In genomic region chr11:5966751-5967150, GRCm38 (mm10) we compare ENCODE assay signal across 30 mouse cellular contexts. TPM values are rescaled to one million over a fixed set of nuclear protein-coding genes. Genes with fewer than 3 reads are reported as not detected.
DNase-seq lines count a peak whose midpoint lies in the region; ATAC-seq and TF ChIP-seq lines count a peak whose summit lies in the region.
"Had no signal": no experiment of that assay in that cellular context is flagged by ENCODE, and none has a peak within 500 bp of the region (broad histone marks: within the 10 kb centered on the region; RNA-seq: fewer than 3 reads in every experiment).

No protein-coding gene starts in this region.

- H3K4me3 ChIP-seq in gastrocnemius, adult 2 months: no peak overlapping the region
- H3K4me3 ChIP-seq in midbrain, embryonic 16.5 days (ENCODE audit: low read depth, low read length): no peak overlapping the region
- no peak overlapping the region for H3K4me3 ChIP-seq in midbrain, embryonic 13.5 days (replicated peaks)
- H3K4me3 ChIP-seq: erythroblast, embryonic 14.5 days; forebrain, embryonic 13.5 days; heart, adult 2 months; heart, embryonic 12.5 days; midbrain, embryonic 10.5 days; myocyte; neural tube, embryonic 12.5 days had no signal

- H3K9ac ChIP-seq in midbrain, embryonic 16.5 days (ENCODE audit: low read depth, low read length): no peak overlapping the region
- no peak overlapping the region for H3K9ac ChIP-seq in midbrain, embryonic 13.5 days (replicated peaks)
- H3K9ac ChIP-seq: forebrain, embryonic 13.5 days; heart, embryonic 12.5 days; liver, embryonic 14.5 days; neural tube, embryonic 12.5 days had no signal

- H3K27ac ChIP-seq in gastrocnemius, adult 2 months: no peak overlapping the region
- H3K27ac ChIP-seq in midbrain, embryonic 16.5 days (ENCODE audit: low read length): no peak overlapping the region
- no peak overlapping the region for H3K27ac ChIP-seq in midbrain, embryonic 13.5 days
- H3K27ac ChIP-seq: forebrain, embryonic 13.5 days; heart, adult 2 months; liver, embryonic 14.5 days; midbrain, embryonic 10.5 days; neural tube, embryonic 12.5 days had no signal

- no peaks in the 10 kb centered on the region for H3K9me3 ChIP-seq in midbrain, embryonic 16.5 days (replicated peaks; ENCODE audit: control insufficient read depth, low read length, poor library complexity, severe bottlenecking)
- H3K9me3 ChIP-seq in midbrain, embryonic 13.5 days: no peaks in the 10 kb centered on the region
- H3K9me3 ChIP-seq: forebrain, embryonic 13.5 days; G1E; heart, embryonic 12.5 days; midbrain, embryonic 10.5 days; neural tube, embryonic 12.5 days had no signal

- peak; percentile 32; the same call in 1 of the 2 replicates for ATAC-seq in midbrain, embryonic 16.5 days
- ATAC-seq in midbrain, embryonic 13.5 days: no peak
- ATAC-seq: forebrain, embryonic 13.5 days; intestine, postnatal 0 days had no signal

- DNase-seq in cerebellum, adult 9-10 months: peak; percentile 32
- DNase-seq in cerebellum, adult 11 months: no peak
- peak; percentile 4 for DNase-seq in gastrocnemius, adult 2 months
- no peak for DNase-seq in gastrocnemius, adult 18-20 months (ENCODE audit: low spot score)
- peak; percentile 9 to 32 for DNase-seq in cerebellum, postnatal 36 days
- DNase-seq: adrenal gland, adult 8-10 months; heart, adult 2 months; heart, postnatal 4 days; kidney, adult 9 months; kidney, postnatal 10 days; layer of hippocampus, adult 9-11 months; liver; lung, adult 2 months; lung, postnatal 10 days; thymus, adult 2 months; thymus, postnatal 36 days had no signal

- no peaks in the 10 kb centered on the region for H3K27me3 ChIP-seq in midbrain, embryonic 16.5 days (ENCODE audit: control insufficient read depth, insufficient read depth, low read depth, low read length)
- H3K27me3 ChIP-seq in midbrain, embryonic 13.5 days: no peaks in the 10 kb centered on the region
- H3K27me3 ChIP-seq: forebrain, embryonic 13.5 days; heart, embryonic 12.5 days; neural tube, embryonic 12.5 days had no signal

- no peak for TF ChIP-seq CTCF in gastrocnemius, adult 2 months (IDR thresholded peaks at IDR 0.05)

- H3K4me2 ChIP-seq in midbrain, embryonic 16.5 days (ENCODE audit: low read length): no peak overlapping the region
- no peak overlapping the region for H3K4me2 ChIP-seq in midbrain, embryonic 13.5 days (replicated peaks)
- H3K4me2 ChIP-seq: forebrain, embryonic 13.5 days; heart, embryonic 12.5 days; neural tube, embryonic 12.5 days had no signal

- no peaks in the 10 kb centered on the region for H3K4me1 ChIP-seq in midbrain, embryonic 16.5 days (ENCODE audit: control insufficient read depth, insufficient read depth, low read length)
- H3K4me1 ChIP-seq in midbrain, embryonic 13.5 days (replicated peaks): no peaks in the 10 kb centered on the region
- H3K4me1 ChIP-seq: forebrain, embryonic 13.5 days; heart, embryonic 12.5 days; midbrain, embryonic 10.5 days; neural tube, embryonic 12.5 days had no signal

- intact Hi-C loops in gastrocnemius, adult 2 months (cut with DNase I): no loop called here

- WGBS in midbrain, embryonic 16.5 days: 86% methylated on average over 3 of the region's 3 CpGs
- 93% methylated on average over 3 of the region's 3 CpGs for WGBS in midbrain, embryonic 13.5 days

- H3K36me3 ChIP-seq in midbrain, embryonic 16.5 days (ENCODE audit: control insufficient read depth, insufficient read depth, low read length): peaks cover 41% of the 10 kb centered on the region
- peaks cover 98% of the 10 kb centered on the region for H3K36me3 ChIP-seq in midbrain, embryonic 13.5 days

RNA-seq across cellular contexts. Expression of gene Ykt6, which starts 11.3 kb away (rescaled TPM):
- total RNA-seq in gastrocnemius, adult 2 months (2021): 10 to 100 TPM; 37.0 to 46.7 TPM
- total RNA-seq in gastrocnemius, adult 18-20 months (2021): 10 to 100 TPM; 37.0 to 44.9 TPM
- 108 TPM in 2 replicates for polyA plus RNA-seq in midbrain, embryonic 16.5 days (2015; fragmentation: Nextera tagmentation; extraction: Ambion mirVana)
- polyA plus RNA-seq in midbrain, embryonic 13.5 days (2015; fragmentation: Nextera tagmentation; extraction: Ambion mirVana): 78.8 and 84.0 TPM in 2 replicates

RNA-seq across cellular contexts. Expression of gene Gck, which starts 16.9 kb away (rescaled TPM):
- 1 to 10 TPM; 1.8 to 7.8 TPM for total RNA-seq in gastrocnemius, adult 2 months (2021)
- total RNA-seq in gastrocnemius, adult 18-20 months (2021): 1 to 10 TPM; 2.0 to 3.3 TPM
- polyA plus RNA-seq in midbrain, embryonic 16.5 days (2015; fragmentation: Nextera tagmentation; extraction: Ambion mirVana): 10.5 and 11.8 TPM in 2 replicates
- polyA plus RNA-seq in midbrain, embryonic 13.5 days (2015; fragmentation: Nextera tagmentation; extraction: Ambion mirVana): 6.1 and 6.8 TPM in 2 replicates
- total RNA-seq: common myeloid progenitor, adult 5-6 weeks; gastrocnemius, postnatal 4 days; heart, postnatal 4 days; megakaryocyte progenitor cell, adult 5-6 weeks had no signal
- polyA plus RNA-seq: erythroblast, embryonic 14.5 days; G1E had no signal

Comparison
In these comparisons a context has a peak if more than half of its experiments do, and no peak if none do; other contexts are left out.
1. DNase-seq: peak in cerebellum, adult 9-10 months (single experiment), gastrocnemius, adult 2 months (single experiment) and cerebellum, postnatal 36 days (2 of 2); none in cerebellum, adult 11 months (single experiment) and gastrocnemius, adult 18-20 months (single experiment).